ENCODE assay signal across 7 mouse cellular contexts in the genomic region with DNA sequence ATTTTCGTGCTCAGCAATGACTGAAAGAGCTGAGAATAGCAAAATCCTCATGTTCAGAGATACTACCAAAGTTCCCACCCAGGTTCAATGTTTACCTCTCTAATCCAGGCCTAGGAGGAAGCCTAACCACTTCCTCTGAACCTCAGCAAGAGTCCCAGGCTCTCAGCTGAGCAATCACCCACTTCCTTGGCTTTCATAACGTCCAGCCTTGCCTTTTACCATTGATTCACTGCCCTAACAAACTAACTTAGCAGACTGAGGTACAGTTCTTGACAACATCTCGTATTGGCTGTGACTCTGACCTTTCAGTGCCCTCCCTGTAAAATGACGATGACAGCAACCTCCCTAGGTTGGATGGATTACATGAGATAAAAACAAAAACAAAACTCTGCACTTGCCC. TPM values are rescaled to one million over a fixed set of nuclear protein-coding genes. Genes with fewer than 3 reads are reported as not detected.
DNase-seq lines count a peak whose midpoint lies in the region; ATAC-seq lines count a peak whose summit lies in the region.

No protein-coding gene starts in this region.

- 35% methylated on average over 4 of the region's 4 CpGs for WGBS in lung, embryonic 15.5 days
- WGBS in forebrain, embryonic 10.5 days, result 55% methylated on average over 4 of the region's 4 CpGs
- 30% methylated on average over 4 of the region's 4 CpGs for WGBS in limb, embryonic 12.5 days
- 33% methylated on average over 4 of the region's 4 CpGs for WGBS in neural tube, embryonic 13.5 days

- no peaks in the 10 kb centered on the region for H3K27me3 ChIP-seq in lung, embryonic 15.5 days
- no peaks in the 10 kb centered on the region for H3K27me3 ChIP-seq in forebrain, embryonic 10.5 days (ENCODE audit: poor library complexity, severe bottlenecking)
- H3K27me3 ChIP-seq in limb, embryonic 12.5 days, result no peaks in the 10 kb centered on the region
- H3K27me3 ChIP-seq in neural tube, embryonic 13.5 days, result no peaks in the 10 kb centered on the region

- no peak for ATAC-seq in lung, embryonic 15.5 days (ENCODE audit: borderline replicate concordance, extremely low read depth, low FRiP score, low TSS enrichment)
- ATAC-seq in limb, embryonic 12.5 days (ENCODE audit: insufficient number of reproducible peaks, insufficient read depth, low FRiP score, low TSS enrichment, low read depth), result no peak
- no peak for ATAC-seq in neural tube, embryonic 13.5 days (ENCODE audit: low read depth)

- H3K4me3 ChIP-seq in lung, embryonic 15.5 days, result no peak overlapping the region
- H3K4me3 ChIP-seq in forebrain, embryonic 10.5 days, result peak overlapping the region; percentile 99
- peak overlapping the region; percentile 96 for H3K4me3 ChIP-seq in limb, embryonic 12.5 days (replicated peaks)
- H3K4me3 ChIP-seq in neural tube, embryonic 13.5 days, result peak overlapping the region; percentile 72

- no peak for DNase-seq in lung, postnatal 10 days
- no peak for DNase-seq in forebrain, embryonic 10.5 days (ENCODE audit: extremely low spot score, low spot score)
- DNase-seq in right cerebral cortex, postnatal 36 days (ENCODE audit: low spot score in 2 of 2), result no peak
- DNase-seq in right cerebral cortex, postnatal 10 days (ENCODE audit: low spot score in 2 of 2), result no peak

- no peaks in the 10 kb centered on the region for H3K9me3 ChIP-seq in lung, embryonic 15.5 days
- no peaks in the 10 kb centered on the region for H3K9me3 ChIP-seq in forebrain, embryonic 10.5 days
- H3K9me3 ChIP-seq in limb, embryonic 12.5 days, result no peaks in the 10 kb centered on the region
- H3K9me3 ChIP-seq in neural tube, embryonic 13.5 days, result no peaks in the 10 kb centered on the region

- no peak overlapping the region for H3K27ac ChIP-seq in lung, embryonic 15.5 days
- H3K27ac ChIP-seq in forebrain, embryonic 10.5 days, result no peak overlapping the region
- H3K27ac ChIP-seq in limb, embryonic 12.5 days, result no peak overlapping the region
- H3K27ac ChIP-seq in neural tube, embryonic 13.5 days (replicated peaks), result 0 out of 2 replicates have a peak overlapping the region, but pooled peaks have one; percentile 99

- H3K36me3 ChIP-seq in lung, embryonic 15.5 days, result no peaks in the 10 kb centered on the region
- peaks cover 5% of the 10 kb centered on the region for H3K36me3 ChIP-seq in forebrain, embryonic 10.5 days (replicated peaks)
- peaks cover 1% of the 10 kb centered on the region; the same call in 1 of the 2 replicates for H3K36me3 ChIP-seq in limb, embryonic 12.5 days
- 0 out of 2 replicates have a peak, but pooled peaks cover 1% of the 10 kb centered on the region for H3K36me3 ChIP-seq in neural tube, embryonic 13.5 days

- peak overlapping the region; percentile 11; the same call in 1 of the 2 replicates for H3K9ac ChIP-seq in lung, embryonic 15.5 days
- 0 out of 2 replicates have a peak overlapping the region, but pooled peaks have one; percentile 99 for H3K9ac ChIP-seq in limb, embryonic 12.5 days (replicated peaks)
- H3K9ac ChIP-seq in neural tube, embryonic 13.5 days, result peak overlapping the region; percentile 98

- H3K4me2 ChIP-seq in lung, embryonic 15.5 days, result peak overlapping the region; percentile 93
- peak overlapping the region; percentile 69 for H3K4me2 ChIP-seq in limb, embryonic 12.5 days
- peak overlapping the region; percentile 64 for H3K4me2 ChIP-seq in neural tube, embryonic 13.5 days

- H3K4me1 ChIP-seq in lung, embryonic 15.5 days, result peaks cover 43% of the 10 kb centered on the region
- H3K4me1 ChIP-seq in forebrain, embryonic 10.5 days, result peaks cover 37% of the 10 kb centered on the region
- peaks cover 31% of the 10 kb centered on the region for H3K4me1 ChIP-seq in limb, embryonic 12.5 days (replicated peaks)
- peaks cover 44% of the 10 kb centered on the region for H3K4me1 ChIP-seq in neural tube, embryonic 13.5 days (replicated peaks)

RNA-seq across cellular contexts. Expression of gene Clip1, which starts 2.0 kb away (rescaled TPM):
- 35.5 and 39.1 TPM in 2 replicates for polyA plus RNA-seq in lung, embryonic 15.5 days (2015; fragmentation: Nextera tagmentation; extraction: Ambion mirVana)
- polyA plus RNA-seq in forebrain, embryonic 10.5 days (2016; fragmentation: Nextera tagmentation; extraction: Ambion mirVana), result 55.6 and 55.8 TPM in 2 replicates
- 51.7 and 51.9 TPM in 2 replicates for polyA plus RNA-seq in limb, embryonic 12.5 days (2016; fragmentation: Nextera tagmentation; extraction: Ambion mirVana)
- polyA plus RNA-seq in neural tube, embryonic 13.5 days (2015; fragmentation: Nextera tagmentation; extraction: Ambion mirVana), result 67.0 and 74.3 TPM in 2 replicates

RNA-seq across cellular contexts. Expression of gene Zcchc8, which starts 38.5 kb away (rescaled TPM):
- 67.1 and 90.4 TPM in 2 replicates for polyA plus RNA-seq in lung, embryonic 15.5 days (2015; fragmentation: Nextera tagmentation; extraction: Ambion mirVana)
- polyA plus RNA-seq in forebrain, embryonic 10.5 days (2016; fragmentation: Nextera tagmentation; extraction: Ambion mirVana), result 90.6 and 92.2 TPM in 2 replicates
- polyA plus RNA-seq in limb, embryonic 12.5 days (2016; fragmentation: Nextera tagmentation; extraction: Ambion mirVana), result 104 and 105 TPM in 2 replicates
- 71.8 and 72.0 TPM in 2 replicates for polyA plus RNA-seq in neural tube, embryonic 13.5 days (2015; fragmentation: Nextera tagmentation; extraction: Ambion mirVana)

Comparison
In these comparisons a context has a peak if more than half of its experiments do, and no peak if none do; other contexts are left out.
1. H3K9ac ChIP-seq: peak in every context shown above with its lines; median percentile 99 in limb, embryonic 12.5 days; 98 in neural tube, embryonic 13.5 days; 11 in lung, embryonic 15.5 days.